Comparison of ENCODE assay signal across 10 mouse cellular contexts in the genomic region with DNA sequence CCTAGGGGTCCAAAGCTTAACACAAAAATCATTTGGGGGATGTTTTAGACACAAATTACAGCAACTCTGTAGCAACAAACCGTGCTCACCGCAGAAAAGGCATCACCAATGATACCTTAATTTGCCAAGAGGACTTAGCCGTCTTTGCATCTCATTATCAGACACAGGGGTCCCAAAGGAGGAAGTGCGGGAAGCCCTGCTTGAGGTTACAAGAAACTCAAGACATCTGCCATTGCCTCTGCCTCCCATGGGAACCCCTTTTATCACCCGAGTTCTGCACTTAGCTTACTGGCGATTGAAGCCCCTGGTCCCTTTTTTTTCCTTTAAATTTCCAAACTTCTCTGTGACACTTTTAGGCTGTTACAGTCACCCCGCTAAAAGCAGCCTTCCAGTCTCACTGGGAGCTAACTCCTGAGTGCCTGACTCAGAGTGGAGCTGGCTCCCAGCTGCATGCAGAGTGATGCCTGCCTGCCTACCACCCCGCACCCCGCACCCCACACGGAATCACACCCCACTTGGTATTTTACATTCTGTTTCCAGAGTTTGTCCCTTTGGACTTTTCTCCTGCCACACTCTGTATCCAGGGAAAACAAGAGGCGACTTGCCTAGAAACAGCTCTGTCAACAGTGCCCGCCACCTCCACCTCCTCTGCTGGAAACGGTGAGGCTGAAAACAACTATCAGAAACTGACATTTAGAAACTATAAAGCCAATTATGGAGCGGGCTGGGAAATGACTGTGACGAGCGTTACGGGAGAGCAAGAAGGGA.
DNase-seq lines count a peak whose midpoint lies in the region; ATAC-seq and TF ChIP-seq lines count a peak whose summit lies in the region.
"Had no signal": no experiment of that assay in that cellular context is flagged by ENCODE, and none has a peak within 500 bp of the region (broad histone marks: within the 10 kb centered on the region; RNA-seq: fewer than 3 reads in every experiment).

No protein-coding gene starts in this region.

- dilution Hi-C loops in CH12.LX (cut with MboI; ENCODE audit: extremely low pct_ligation_motif_present, extremely low pct_unique_long_range_greater_than_20kb, low sequenced_read_pairs) = no loop called here

- no peak for TF ChIP-seq RAD21 in CH12.LX (IDR thresholded peaks at IDR 0.05; ENCODE audit: low read depth, low read length)

- no peak for TF ChIP-seq POLR2A in CH12.LX (IDR thresholded peaks at IDR 0.05; ENCODE audit: low read depth, low read length)

- no peak overlapping the region for H3K9ac ChIP-seq in kidney, embryonic 14.5 days (ENCODE audit: low read depth, low read length)
- 0 out of 2 replicates have a peak overlapping the region, but pooled peaks have one; percentile 4 for H3K9ac ChIP-seq in CH12.LX (ENCODE audit: insufficient read depth, low read depth)
- H3K9ac ChIP-seq in liver, postnatal 0 days (replicated peaks) = no peak overlapping the region
- H3K9ac ChIP-seq: neural tube, embryonic 12.5 days had no signal

- no peaks in the 10 kb centered on the region for H3K36me3 ChIP-seq in kidney, embryonic 14.5 days (ENCODE audit: control insufficient read depth, insufficient read depth, low read length)
- H3K36me3 ChIP-seq in CH12.LX (replicated peaks in 1 of 2; ENCODE audit: control insufficient read depth in 1 of 2, insufficient read depth in 1 of 2, low read length in 1 of 2) = peaks cover 5 to 27% of the 10 kb centered on the region in 2 experiments
- no peaks in the 10 kb centered on the region for H3K36me3 ChIP-seq in liver, postnatal 0 days (replicated peaks; ENCODE audit: insufficient read depth, low read length)
- H3K36me3 ChIP-seq: neural tube, embryonic 12.5 days had no signal

- no peak for ATAC-seq in kidney, embryonic 14.5 days (ENCODE audit: low FRiP score, low TSS enrichment)
- peak; percentile 48; the same call in 1 of the 2 replicates for ATAC-seq in liver, postnatal 0 days

- DNase-seq in kidney, adult 18-20 months = peak; percentile 7
- DNase-seq in A20 (ENCODE audit: low read depth, low spot score) (peak; percentile 23), CH12.LX (ENCODE audit: extremely low read depth) (peak; percentile 89)
- DNase-seq in liver, postnatal 0 days = peak; percentile 24
- DNase-seq in gastrocnemius, postnatal 14 days = no peak
- no peak for DNase-seq in cerebellum, adult 9-10 months
- DNase-seq: adrenal gland, postnatal 36 days; cerebellum, postnatal 14 days had no signal

- no peaks in the 10 kb centered on the region for H3K27me3 ChIP-seq in kidney, embryonic 14.5 days (ENCODE audit: control insufficient read depth, insufficient read depth, low read length)
- H3K27me3 ChIP-seq in CH12.LX (replicated peaks) = no peaks in the 10 kb centered on the region
- H3K27me3 ChIP-seq in liver, postnatal 0 days (ENCODE audit: insufficient read depth, low read length) = no peaks in the 10 kb centered on the region
- H3K27me3 ChIP-seq: neural tube, embryonic 12.5 days had no signal

- no peak overlapping the region for H3K27ac ChIP-seq in kidney, embryonic 14.5 days (ENCODE audit: low read depth, low read length)
- H3K27ac ChIP-seq in CH12.LX (ENCODE audit: insufficient read depth, low read depth) = peak overlapping the region; percentile 42; the same call in 1 of the 2 replicates
- H3K27ac ChIP-seq in liver, postnatal 0 days (ENCODE audit: low read depth) = no peak overlapping the region
- H3K27ac ChIP-seq: neural tube, embryonic 12.5 days had no signal

- 0 out of 2 replicates have a peak, but pooled peaks cover 3% of the 10 kb centered on the region for H3K9me3 ChIP-seq in kidney, embryonic 14.5 days (ENCODE audit: control insufficient read depth, low read length)
- peaks cover 13% of the 10 kb centered on the region for H3K9me3 ChIP-seq in CH12.LX (replicated peaks; ENCODE audit: low read length)
- no peaks in the 10 kb centered on the region for H3K9me3 ChIP-seq in liver, postnatal 0 days (ENCODE audit: low read length)
- H3K9me3 ChIP-seq: neural tube, embryonic 12.5 days had no signal

- WGBS in kidney, embryonic 14.5 days = 40% methylated on average over 17 of the region's 17 CpGs
- 34% methylated on average over 17 of the region's 17 CpGs for WGBS in liver, postnatal 0 days (ENCODE audit: insufficient replicate concordance)

- no peak overlapping the region for H3K4me3 ChIP-seq in kidney, embryonic 14.5 days (ENCODE audit: low read length)
- H3K4me3 ChIP-seq in CH12.LX (replicated peaks in 1 of 3; ENCODE audit: low read depth in 2 of 3, low read length in 2 of 3, poor library complexity in 1 of 3) = peak overlapping the region in 1 of 3 experiments; percentile 17
- peak overlapping the region; percentile 15 for H3K4me3 ChIP-seq in liver, postnatal 0 days (ENCODE audit: low read depth, low read length)
- H3K4me3 ChIP-seq: neural tube, embryonic 12.5 days had no signal

- no peak overlapping the region for H3K4me2 ChIP-seq in kidney, embryonic 14.5 days (replicated peaks; ENCODE audit: low read depth, low read length)
- no peak overlapping the region; the same call in 1 of the 2 replicates for H3K4me2 ChIP-seq in CH12.LX (ENCODE audit: insufficient read depth, low read depth, poor library complexity, severe bottlenecking)
- H3K4me2 ChIP-seq in liver, postnatal 0 days (ENCODE audit: low read depth, low read length) = peak overlapping the region; percentile 60
- H3K4me2 ChIP-seq: neural tube, embryonic 12.5 days had no signal

- H3K4me1 ChIP-seq in kidney, embryonic 14.5 days (ENCODE audit: control insufficient read depth, insufficient read depth, low read length) = no peaks in the 10 kb centered on the region
- H3K4me1 ChIP-seq in CH12.LX (ENCODE audit: control insufficient read depth in 1 of 2, insufficient read depth in 2 of 2) = peaks cover 15 to 46% of the 10 kb centered on the region in 2 experiments
- peaks cover 3% of the 10 kb centered on the region for H3K4me1 ChIP-seq in liver, postnatal 0 days (ENCODE audit: insufficient read depth)

- no peaks in the 10 kb centered on the region for H3K79me2 ChIP-seq in CH12.LX (replicated peaks; ENCODE audit: control insufficient read depth, extremely low read depth, insufficient read depth, poor library complexity, severe bottlenecking)

- peak; percentile 74 for TF ChIP-seq EP300 in CH12.LX (IDR thresholded peaks at IDR 0.05; ENCODE audit: low read length)
- no peak for TF ChIP-seq EP300 in liver, postnatal 0 days (IDR thresholded peaks at IDR 0.05; ENCODE audit: low read depth)

- TF ChIP-seq CTCF in CH12.LX (conservative IDR thresholded peaks at IDR 0.05 in 1 of 2, IDR thresholded peaks at IDR 0.05 in 1 of 2; ENCODE audit: low read depth in 2 of 2, low read length in 2 of 2) = no peak
- no peak for TF ChIP-seq CTCF in liver, postnatal 0 days (IDR thresholded peaks at IDR 0.05; ENCODE audit: low read depth)

- intact Hi-C loops in gastrocnemius, postnatal 14 days (cut with DNase I; ENCODE audit: low total_unique reads) = no loop called here

- in situ Hi-C loops in CH12.LX (cut with MboI; ENCODE audit: low pct_ligation_motif_present, low pct_unique_long_range_greater_than_20kb, low sequenced_read_pairs) = no loop called here

TF ChIP-seq in CH12.LX, 34 proteins besides CTCF, POLR2A, EP300 and RAD21:
- peak; percentile 74 for TF ChIP-seq TCF12 (IDR thresholded peaks at IDR 0.05; ENCODE audit: low read depth, low read length)
- TF ChIP-seq MAZ (IDR thresholded peaks at IDR 0.05; ENCODE audit: low read depth, low read length) = no peak
- TF ChIP-seq PAX5 (IDR thresholded peaks at IDR 0.05; ENCODE audit: low read length) = no peak
- peak; percentile 46; the same call in 1 of the 2 replicates for TF ChIP-seq ETS1 (conservative IDR thresholded peaks at IDR 0.05; ENCODE audit: low read depth, low read length)
- TF ChIP-seq TBP (conservative IDR thresholded peaks at IDR 0.05; ENCODE audit: low read depth, low read length) = no peak
- TF ChIP-seq E2F4 (IDR thresholded peaks at IDR 0.05; ENCODE audit: insufficient replicate concordance, low read depth, low read length) = no peak
- no peak for TF ChIP-seq MAX (IDR thresholded peaks at IDR 0.05; ENCODE audit: low read length)
- peak; percentile 64 for TF ChIP-seq ZNF384 (IDR thresholded peaks at IDR 0.05; ENCODE audit: low read depth, low read length)
- TF ChIP-seq POLR2AphosphoS2 (IDR thresholded peaks at IDR 0.05; ENCODE audit: low read depth, low read length) = no peak
- 0 out of 2 replicates have a peak, but pooled peaks have one; percentile 47 for TF ChIP-seq MEF2A (IDR thresholded peaks at IDR 0.05; ENCODE audit: borderline replicate concordance, low read depth, low read length)
- TF ChIP-seq ELF1 (IDR thresholded peaks at IDR 0.05; ENCODE audit: low read depth, low read length) = peak; percentile 62
- TF ChIP-seq MYC (IDR thresholded peaks at IDR 0.05; ENCODE audit: low read depth, low read length) = no peak
- no peak for TF ChIP-seq KAT2A (IDR thresholded peaks at IDR 0.05; ENCODE audit: insufficient replicate concordance, low read length)
- TF ChIP-seq MAFK (IDR thresholded peaks at IDR 0.05; ENCODE audit: insufficient replicate concordance, low read length) = no peak
- peak; percentile 37; the same call in 1 of the 2 replicates for TF ChIP-seq CHD2 (IDR thresholded peaks at IDR 0.05; ENCODE audit: low read length)
- no peak for TF ChIP-seq JUND (conservative IDR thresholded peaks at IDR 0.05; ENCODE audit: low read depth, low read length)
- no peak for TF ChIP-seq HCFC1 (IDR thresholded peaks at IDR 0.05; ENCODE audit: low read depth, low read length)
- TF ChIP-seq IRF4 (IDR thresholded peaks at IDR 0.05; ENCODE audit: low read depth, low read length) = no peak
- TF ChIP-seq BHLHE40 (IDR thresholded peaks at IDR 0.05; ENCODE audit: low read depth, low read length) = peak; percentile 34
- TF ChIP-seq UBTF (IDR thresholded peaks at IDR 0.05; ENCODE audit: low read depth, low read length) = no peak
- TF ChIP-seq ZKSCAN1 (IDR thresholded peaks at IDR 0.05; ENCODE audit: borderline replicate concordance, low read depth, low read length) = no peak

Comparison
In these comparisons a context has a peak if more than half of its experiments do, and no peak if none do; other contexts are left out.
1. DNase-seq: peak in kidney, adult 18-20 months (single experiment), A20 (single experiment), CH12.LX (single experiment) and liver, postnatal 0 days (single experiment); none in gastrocnemius, postnatal 14 days (single experiment) and cerebellum, adult 9-10 months (single experiment).